Mouse (Mus musculus): ENCODE results near the gene Smdt1. TPM values are rescaled to one million over a fixed set of nuclear protein-coding genes. Genes with fewer than 3 reads are reported as not detected.

The Smdt1 gene
- polyA plus RNA-seq, 1 experiment from 2014 or later: 324 TPM

Small RNAs within 50 kb of the gene (microRNA-seq; reads per million reads assigned to microRNA genes)
- not detected for gene Mir7684

Other genes with a start within 250 kb of the Smdt1 start
- 12.0 and 14.0 TPM in 2 replicates for gene Ccdc134, start 211.0 kb upstream of the Smdt1 start, polyA plus RNA-seq (2015; fragmentation: Nextera tagmentation; extraction: Ambion mirVana)
- 225 and 230 TPM in 2 replicates for gene Srebf2, start 191.8 kb upstream of the Smdt1 start, polyA plus RNA-seq (2015; fragmentation: Nextera tagmentation; extraction: Ambion mirVana)
- gene Shisa8, start 126.1 kb upstream of the Smdt1 start, polyA plus RNA-seq (2015; fragmentation: Nextera tagmentation; extraction: Ambion mirVana): 0.50 and 0.70 TPM in 2 replicates
- not detected in 2 replicates for gene Tnfrsf13c, start 114.6 kb upstream of the Smdt1 start, polyA plus RNA-seq (2015; fragmentation: Nextera tagmentation; extraction: Ambion mirVana)
- gene Cenpm, start 94.2 kb upstream of the Smdt1 start, polyA plus RNA-seq (2015; fragmentation: Nextera tagmentation; extraction: Ambion mirVana): 28.6 and 30.4 TPM in 2 replicates
- gene 1500009C09Rik, start 86.6 kb upstream of the Smdt1 start, polyA plus RNA-seq (2015; fragmentation: Nextera tagmentation; extraction: Ambion mirVana): 9.6 and 9.7 TPM in 2 replicates
- gene Sept3, start 64.1 kb upstream of the Smdt1 start, polyA plus RNA-seq (2015; fragmentation: Nextera tagmentation; extraction: Ambion mirVana): 341 and 349 TPM in 2 replicates
- gene Wbp2nl, start 40.0 kb upstream of the Smdt1 start, polyA plus RNA-seq (2015; fragmentation: Nextera tagmentation; extraction: Ambion mirVana): not detected in 2 replicates
- gene Naga, start within 50 bp of the Smdt1 start, polyA plus RNA-seq (2015; fragmentation: Nextera tagmentation; extraction: Ambion mirVana): 18.1 and 22.7 TPM in 2 replicates
- gene Pheta2, start within 50 bp of the Smdt1 start, polyA plus RNA-seq (2015; fragmentation: Nextera tagmentation; extraction: Ambion mirVana): 0.99 and 1.5 TPM in 2 replicates
- gene Ndufa6, start 15.4 kb downstream of the Smdt1 start, polyA plus RNA-seq (2015; fragmentation: Nextera tagmentation; extraction: Ambion mirVana): 350 and 359 TPM in 2 replicates
- gene Cyp2d22, start 41.3 kb downstream of the Smdt1 start, polyA plus RNA-seq (2015; fragmentation: Nextera tagmentation; extraction: Ambion mirVana): 1.1 and 1.8 TPM in 2 replicates
- not detected in 2 replicates for gene Cyp2d11, start 55.1 kb downstream of the Smdt1 start, polyA plus RNA-seq (2015; fragmentation: Nextera tagmentation; extraction: Ambion mirVana)
- not detected in 2 replicates for gene Cyp2d10, start 68.2 kb downstream of the Smdt1 start, polyA plus RNA-seq (2015; fragmentation: Nextera tagmentation; extraction: Ambion mirVana)
- not detected in 2 replicates for gene Cyp2d9, start 94.5 kb downstream of the Smdt1 start, polyA plus RNA-seq (2015; fragmentation: Nextera tagmentation; extraction: Ambion mirVana)
- not detected in 2 replicates for gene Cyp2d12, start 216.1 kb downstream of the Smdt1 start, polyA plus RNA-seq (2015; fragmentation: Nextera tagmentation; extraction: Ambion mirVana)

Measured in midbrain, embryonic 13.5 days (tissue).